Mouse (Mus musculus) MEL (cell line): ENCODE results near the gene Ror1. TPM values are rescaled to one million over a fixed set of nuclear protein-coding genes. Genes with fewer than 3 reads are reported as not detected.

Source experiments
- DNase-seq: peaks from one replicate; pipeline ENCODE4 v3.0.0; 2011; ENCODE audit warnings: low read depth, low spot score
- H3K27ac ChIP-seq: 2 replicates; pipeline ENCODE4 v1.5.1; 2012; ENCODE audit warnings: low read depth, mild to moderate bottlenecking, control low read depth, low read length, moderate library complexity; ENCODE audit not compliant: control insufficient read depth
- H3K27me3 ChIP-seq, 2 experiments: fragments of 150-350 bp in 1 of 2; sonication (generic) in 1 of 2; 2 replicates each; pipeline ENCODE4 v1.6.1; 2012; ENCODE audit warnings: low read length in 2 of 2, mild to moderate bottlenecking in 2 of 2, improper control_type of control experiment in 1 of 2, moderate library complexity in 1 of 2; ENCODE audit not compliant: insufficient read depth in 2 of 2, control insufficient read depth in 1 of 2
- H3K36me3 ChIP-seq, 2 experiments: 2 replicates each; pipeline ENCODE4 v1.6.1; 2012 to 2014; ENCODE audit warnings: low read length in 2 of 2, improper control_type of control experiment in 1 of 2, inconsistent platforms in 1 of 2, mild to moderate bottlenecking in 1 of 2; ENCODE audit not compliant: insufficient read depth in 2 of 2, control insufficient read depth in 1 of 2
- H3K4me1 ChIP-seq, 2 experiments: fragments of 150-350 bp in 1 of 2; sonication (generic) in 1 of 2; 2 replicates each; pipeline ENCODE4 v1.6.1; 2012; ENCODE audit warnings: low read length in 2 of 2, improper control_type of control experiment in 1 of 2, mild to moderate bottlenecking in 1 of 2; ENCODE audit not compliant: insufficient read depth in 2 of 2, control insufficient read depth in 1 of 2
- H3K4me3 ChIP-seq, 2 experiments: fragments of 150-350 bp in 1 of 2; sonication (generic) in 1 of 2; 2 replicates each; pipeline ENCODE4 v1.5.1; 2012; ENCODE audit warnings: low read depth in 2 of 2, low read length in 2 of 2, mild to moderate bottlenecking in 2 of 2, moderate library complexity in 2 of 2, control low read depth in 1 of 2, improper control_type of control experiment in 1 of 2; ENCODE audit not compliant: control insufficient read depth in 1 of 2, insufficient read depth in 1 of 2
- H3K79me2 ChIP-seq: 2 replicates; pipeline ENCODE4 v1.6.1; 2012; ENCODE audit warnings: mild to moderate bottlenecking, low read length, moderate library complexity; ENCODE audit not compliant: control insufficient read depth, poor library complexity, insufficient read depth
- H3K9ac ChIP-seq: 2 replicates; pipeline ENCODE4 v1.6.1; 2012; ENCODE audit warnings: low read depth, mild to moderate bottlenecking, control low read depth, low read length, moderate library complexity; ENCODE audit not compliant: control insufficient read depth, poor library complexity, severe bottlenecking
- H3K9me3 ChIP-seq: fragments of 150-350 bp; sonication (generic); replicated peaks from 2 replicates; pipeline ENCODE4 v1.6.1; 2012; ENCODE audit warnings: mild to moderate bottlenecking, low read length, improper control_type of control experiment, moderate library complexity; ENCODE audit not compliant: insufficient read depth
- BHLHE40 ChIP-seq: IDR thresholded peaks from 2 replicates; pipeline ENCODE4 v1.6.1; 2012; ENCODE audit warnings: low read depth, mild to moderate bottlenecking, inconsistent platforms, low read length, improper control_type of control experiment, borderline replicate concordance
- CHD1 ChIP-seq: IDR thresholded peaks from 2 replicates; pipeline ENCODE4 v1.6.1; 2012; ENCODE audit warnings: low read depth, mild to moderate bottlenecking, inconsistent platforms, low read length, improper control_type of control experiment
- E2F4 ChIP-seq: IDR thresholded peaks from 2 replicates; pipeline ENCODE4 v1.6.1; 2011; ENCODE audit warnings: low read depth, low read length, improper control_type of control experiment, borderline replicate concordance
- ETS1 ChIP-seq: IDR thresholded peaks from 2 replicates; pipeline ENCODE4 v1.6.1; 2012; ENCODE audit warnings: low read depth, mild to moderate bottlenecking, inconsistent platforms, low read length, improper control_type of control experiment, moderate library complexity
- HCFC1 ChIP-seq: IDR thresholded peaks from 2 replicates; pipeline ENCODE4 v1.6.1; 2012; ENCODE audit warnings: low read depth, mild to moderate bottlenecking, inconsistent platforms, low read length, improper control_type of control experiment, moderate library complexity
- JUND ChIP-seq: IDR thresholded peaks from 2 replicates; pipeline ENCODE4 v1.6.1; 2011; ENCODE audit warnings: low read depth, mild to moderate bottlenecking, improper control_type of control experiment, low read length
- MAX ChIP-seq: IDR thresholded peaks from 2 replicates; pipeline ENCODE4 v1.6.1; 2011; ENCODE audit warnings: low read length, improper control_type of control experiment
- MAZ ChIP-seq: IDR thresholded peaks from 2 replicates; pipeline ENCODE4 v1.6.1; 2012; ENCODE audit warnings: low read depth, mild to moderate bottlenecking, inconsistent platforms, low read length, improper control_type of control experiment
- MXI1 ChIP-seq: IDR thresholded peaks from 2 replicates; pipeline ENCODE4 v1.6.1; 2011; ENCODE audit warnings: mild to moderate bottlenecking, low read depth, low read length, improper control_type of control experiment
- POLR2A ChIP-seq, 2 experiments: IDR thresholded peaks; 2 replicates each; pipeline ENCODE4 v1.6.1; 2011 to 2012; ENCODE audit warnings: low read length in 2 of 2, mild to moderate bottlenecking in 2 of 2, control low read depth in 1 of 2, improper control_type of control experiment in 1 of 2, low read depth in 1 of 2, moderate library complexity in 1 of 2; ENCODE audit not compliant: control insufficient read depth in 1 of 2, insufficient read depth in 1 of 2, poor library complexity in 1 of 2
- POLR2AphosphoS2 ChIP-seq: IDR thresholded peaks from 2 replicates; pipeline ENCODE4 v1.6.1; 2011; ENCODE audit warnings: low read length, improper control_type of control experiment
- SIN3A ChIP-seq: IDR thresholded peaks from 2 replicates; pipeline ENCODE4 v1.6.1; 2012; ENCODE audit warnings: low read length, improper control_type of control experiment, inconsistent platforms
- SMC3 ChIP-seq: IDR thresholded peaks from 2 replicates; pipeline ENCODE4 v1.6.1; 2011; ENCODE audit warnings: low read depth, low read length, improper control_type of control experiment
- TAL1 ChIP-seq: IDR thresholded peaks from 2 replicates; pipeline ENCODE4 v1.6.1; 2012; ENCODE audit warnings: mild to moderate bottlenecking, inconsistent platforms, low read length, moderate library complexity, mixed read lengths
- TBP ChIP-seq: IDR thresholded peaks from 2 replicates; pipeline ENCODE4 v1.8.0; 2011; ENCODE audit warnings: low read depth, low read length, improper control_type of control experiment
- TCF12 ChIP-seq: IDR thresholded peaks from 2 replicates; pipeline ENCODE4 v1.6.1; 2014; ENCODE audit warnings: low read depth, mild to moderate bottlenecking, inconsistent platforms, low read length, improper control_type of control experiment, moderate library complexity
- UBTF ChIP-seq: IDR thresholded peaks from 2 replicates; pipeline ENCODE4 v1.6.1; 2012; ENCODE audit warnings: low read depth, mild to moderate bottlenecking, inconsistent platforms, low read length, improper control_type of control experiment, moderate library complexity, borderline replicate concordance; ENCODE audit not compliant: insufficient read depth
- ZMIZ1 ChIP-seq: IDR thresholded peaks from 2 replicates; pipeline ENCODE4 v1.6.1; 2012; ENCODE audit warnings: low read depth, mild to moderate bottlenecking, inconsistent platforms, low read length, improper control_type of control experiment, moderate library complexity
- polyA plus RNA-seq, 2 experiments: library from polyadenylated mRNA; stranded (reverse) in 1 of 2; unstranded in 1 of 2; fragments of >175 nt in 1 of 2; fragments of >200 nt in 1 of 2; gene quantifications; 2 replicates each; pipeline versions ENCODE4 v1.2.1 to v1.2.4; 2012; ENCODE audit warnings: low replicate concordance in 2 of 2, low read depth in 1 of 2; ENCODE audit not compliant: insufficient read length in 2 of 2, insufficient read depth in 1 of 2, missing spikeins in 1 of 2
- total RNA-seq: library from RNA; depleted of rRNA; stranded (reverse); fragments of 300-350 nt; gene quantifications from 2 replicates; pipeline ENCODE4 v1.2.3, GENCODE M21; 2012; rRNA removed

The Ror1 gene
- total and polyA plus RNA-seq, 3 experiments, result not detected

GRCm38 (mm10) chr4:100478592-100479321 lies 383.2 kb downstream of the Ror1 start, which contains the start of gene Ube2u:
TSS of gene Ube2u (plus strand) at chr4:100478849.
- no peak for DNase-seq
- Histone ChIP-seq H3K27me3 (no peaks in the 10 kb centered on the region), H3K4me3 (no peak within 1 kb of the TSS), H3K9ac (no peak within 1 kb of the TSS), H3K36me3 (no peaks in the 10 kb centered on the region), H3K4me1 (no peaks in the 10 kb centered on the region), H3K79me2 (no peaks in the 10 kb centered on the region), H3K27ac (no peak within 1 kb of the TSS), H3K9me3 (no peaks in the 10 kb centered on the region)
- no peak for TF ChIP-seq E2F4
- no peak for TF ChIP-seq TAL1
- no peak for TF ChIP-seq CHD1
- TF ChIP-seq MAX, result no peak

GRCm38 (mm10) chr4:100488447-100488846 lies 392.9 kb downstream of the Ror1 start:
- no peaks in the 10 kb centered on the region for H3K9me3 ChIP-seq
- no peak for TF ChIP-seq SIN3A
- no peak for TF ChIP-seq MXI1
- TF ChIP-seq SMC3, result no peak
- no peak for TF ChIP-seq POLR2AphosphoS2
- no peak for TF ChIP-seq ETS1
- TF ChIP-seq HCFC1, result no peak
- no peak for TF ChIP-seq BHLHE40
- no peak for TF ChIP-seq ZMIZ1
- TF ChIP-seq JUND, result no peak
- TF ChIP-seq UBTF, result no peak
- no peak for TF ChIP-seq TCF12
- TF ChIP-seq TBP, result no peak
- no peak for TF ChIP-seq MAZ
- no peak for TF ChIP-seq POLR2A (IDR thresholded peaks at IDR 0.05; ENCODE audit: control insufficient read depth in 1 of 2, insufficient read depth in 1 of 2, low read depth in 1 of 2, low read length in 2 of 2, poor library complexity in 1 of 2)
- TF ChIP-seq, all 39 proteins: peak for 0

More at GRCm38 (mm10) chr4:100488447-100488846, 392.9 kb downstream of the Ror1 start:
- no peak overlapping the region for H3K4me3 ChIP-seq
- H3K4me1 ChIP-seq, result no peaks in the 10 kb centered on the region
- no peak overlapping the region for H3K27ac ChIP-seq
- H3K27me3 ChIP-seq, result no peaks in the 10 kb centered on the region
- DNase-seq, result no peak
- no peaks in the 10 kb centered on the region for H3K36me3 ChIP-seq
- no peaks in the 10 kb centered on the region for H3K79me2 ChIP-seq
- no peak overlapping the region for H3K9ac ChIP-seq

Other genes starting within 250 kb of the Ror1 start
- gene Pgm1, start 166.4 kb upstream of the Ror1 start, total RNA-seq, result 6.7 and 13.6 TPM in 2 replicates
- gene Pgm1, start 166.4 kb upstream of the Ror1 start, polyA plus RNA-seq, result 10 to 100 TPM in 1 of 2 experiments, not detected in 1; 28.6 TPM
- 5.5 TPM in 2 replicates for gene Itgb3bp, start 166.0 kb upstream of the Ror1 start, total RNA-seq
- 1 to 10 TPM in 1 of 2 experiments, not detected in 1; 6.5 TPM for gene Itgb3bp, start 166.0 kb upstream of the Ror1 start, polyA plus RNA-seq